Mouse (Mus musculus) kidney, embryonic 14.5 days (tissue): Measurements from ENCODE around the gene Cox14. TPM values are rescaled to one million over a fixed set of nuclear protein-coding genes. Genes with fewer than 3 reads are reported as not detected.
A peak's percentile ranks its signal among the peaks of the same experiment; 100 is the strongest.
"Not testable (repeated sequence)": the region's sequence is repeated elsewhere in the genome, so short reads cannot be mapped to it uniquely, and the experiment has no call there.

Experiments used
- ATAC-seq: fragments of 200-750 bp; cut with Nextera tagmentation; 2 replicates; pipeline ENCODE4 v1.8.0; 2017; ENCODE audit warnings: moderate number of reproducible peaks, mild to moderate bottlenecking, moderate TSS enrichment, moderate library complexity; ENCODE audit not compliant: low FRiP score, low TSS enrichment
- H3K27ac ChIP-seq: fragments of 300-500 bp; sonication (generic); 2 replicates; pipeline ENCODE4 v1.5.1; 2014; ENCODE audit warnings: low read depth, mild to moderate bottlenecking, low read length, moderate library complexity, mixed read lengths
- H3K27me3 ChIP-seq: fragments of 300-500 bp; sonication (generic); 2 replicates; pipeline ENCODE4 v1.6.1; 2014; ENCODE audit warnings: mild to moderate bottlenecking, low read length; ENCODE audit not compliant: control insufficient read depth, insufficient read depth
- H3K36me3 ChIP-seq: fragments of 300-500 bp; sonication (generic); 2 replicates; pipeline ENCODE4 v1.6.1; 2014; ENCODE audit warnings: low read length, mixed read lengths; ENCODE audit not compliant: control insufficient read depth, insufficient read depth
- H3K4me1 ChIP-seq: fragments of 300-500 bp; sonication (generic); 2 replicates; pipeline ENCODE4 v1.6.1; 2014; ENCODE audit warnings: low read length, mixed read lengths; ENCODE audit not compliant: control insufficient read depth, insufficient read depth
- H3K4me2 ChIP-seq: fragments of 300-500 bp; sonication (generic); replicated peaks from 2 replicates; pipeline ENCODE4 v1.6.1; 2014; ENCODE audit warnings: low read depth, mild to moderate bottlenecking, low read length
- H3K4me3 ChIP-seq: fragments of 300-500 bp; sonication (generic); 2 replicates; pipeline ENCODE4 v1.5.1; 2014; ENCODE audit warnings: mild to moderate bottlenecking, low read length
- H3K9ac ChIP-seq: fragments of 300-500 bp; sonication (generic); 2 replicates; pipeline ENCODE4 v1.6.1; 2014; ENCODE audit warnings: low read depth, mild to moderate bottlenecking, low read length, moderate library complexity
- H3K9me3 ChIP-seq: fragments of 300-500 bp; sonication (generic); 2 replicates; pipeline ENCODE4 v1.6.1; 2016; ENCODE audit warnings: low read length; ENCODE audit not compliant: control insufficient read depth
- WGBS: fragments of 180-500 bp; shearing (Covaris S2); extraction: QIAGEN DNeasy Blood & Tissue Kit; methylation state at CpG from one replicate; pipeline ENCODE4 v1.1.7; 2014; 5-methylcytosine and 5-hydroxymethylcytosine counted together
- polyA plus RNA-seq: library from polyadenylated mRNA; unstranded; fragments of >200 nt; fragmentation: Nextera tagmentation; extraction: Ambion mirVana; gene quantifications from 2 replicates; pipeline ENCODE4 v1.2.1, GENCODE M21; 2014

The Cox14 gene
- polyA plus RNA-seq, 1 experiment from 2014 or later: 184 TPM

- Histone ChIP-seq H3K36me3 (no peaks in the 10 kb centered on the region), H3K4me3 (no peak overlapping the region), H3K27me3 (no peaks in the 10 kb centered on the region), H3K9ac (no peak overlapping the region), H3K27ac (no peak overlapping the region), H3K4me1 (0 out of 2 replicates have a peak, but pooled peaks cover 4% of the 10 kb centered on the region), H3K4me2 (no peak overlapping the region), H3K9me3 (no peaks in the 10 kb centered on the region)
- WGBS: 17% methylated on average over 2 of the region's 2 CpGs
- no peak for ATAC-seq
Observed at GRCm38 (mm10) chr15:99697309-99697708, 28.1 kb upstream of the Cox14 start.

DNA sequence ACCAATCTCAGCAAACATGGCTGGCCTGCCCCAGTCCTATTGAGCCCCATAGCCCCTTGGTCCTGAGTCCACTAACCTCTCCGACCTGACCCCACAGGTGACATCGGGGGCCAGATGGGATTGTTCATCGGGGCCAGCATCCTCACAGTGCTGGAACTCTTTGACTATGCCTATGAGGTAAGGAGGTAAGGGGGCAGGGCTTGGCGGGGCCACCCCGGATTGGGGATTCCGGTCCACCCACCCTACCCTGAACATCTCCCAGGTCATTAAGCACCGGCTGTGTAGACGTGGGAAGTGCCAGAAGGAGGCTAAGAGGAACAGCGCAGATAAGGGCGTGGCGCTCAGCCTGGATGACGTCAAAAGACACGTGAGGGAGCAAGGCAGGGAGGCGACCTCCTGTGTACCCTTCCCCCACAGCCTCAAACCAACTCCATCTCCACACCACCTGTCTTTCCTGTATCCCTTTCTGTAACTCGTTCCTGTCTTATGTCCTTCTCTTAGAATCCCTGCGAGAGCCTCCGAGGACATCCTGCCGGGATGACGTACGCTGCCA, 26.8 kb upstream of the Cox14 start:
- Histone ChIP-seq H3K27me3 (no peaks in the 10 kb centered on the region), H3K27ac (no peak overlapping the region)
- 29% methylated on average over 20 of the region's 20 CpGs for WGBS

DNA sequence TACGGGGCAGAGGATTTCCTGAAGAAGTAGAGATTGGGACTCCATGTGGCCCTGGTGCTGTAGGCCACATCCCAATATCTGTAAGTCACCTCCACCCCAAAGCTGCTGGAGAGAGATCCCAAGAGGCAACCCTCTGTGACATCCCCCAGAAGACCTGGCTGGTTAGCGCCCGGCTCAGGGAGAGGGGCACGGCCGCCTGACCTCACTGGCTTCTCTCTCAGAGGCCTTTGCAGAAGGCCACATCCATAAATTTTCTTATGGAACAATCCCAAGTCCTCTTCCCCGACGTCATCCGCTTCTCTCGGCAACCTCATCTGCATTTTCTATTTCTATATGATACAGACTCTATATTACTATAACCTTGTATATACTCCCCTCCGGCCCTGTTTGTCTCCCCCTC, 25.7 kb upstream of the Cox14 start:
- no peak for ATAC-seq
- no peak overlapping the region for H3K4me2 ChIP-seq
- peaks cover 10% of the 10 kb centered on the region; the same call in 1 of the 2 replicates for H3K4me1 ChIP-seq
- 69% methylated on average over 10 of the region's 10 CpGs for WGBS
- H3K9ac ChIP-seq: no peak overlapping the region
- H3K27me3 ChIP-seq: no peaks in the 10 kb centered on the region
- H3K9me3 ChIP-seq: no peaks in the 10 kb centered on the region
- no peak overlapping the region for H3K27ac ChIP-seq
- no peak overlapping the region for H3K4me3 ChIP-seq
- H3K36me3 ChIP-seq: peaks cover 12% of the 10 kb centered on the region

More for the DNA sequence above, 26.8 kb upstream of the Cox14 start:
- Histone ChIP-seq H3K4me2 (no peak overlapping the region), H3K9ac (no peak overlapping the region), H3K4me1 (peaks cover 10% of the 10 kb centered on the region; the same call in 1 of the 2 replicates), H3K4me3 (no peak overlapping the region), H3K36me3 (0 out of 2 replicates have a peak, but pooled peaks cover 2% of the 10 kb centered on the region), H3K9me3 (no peaks in the 10 kb centered on the region)
- ATAC-seq: no peak

DNA sequence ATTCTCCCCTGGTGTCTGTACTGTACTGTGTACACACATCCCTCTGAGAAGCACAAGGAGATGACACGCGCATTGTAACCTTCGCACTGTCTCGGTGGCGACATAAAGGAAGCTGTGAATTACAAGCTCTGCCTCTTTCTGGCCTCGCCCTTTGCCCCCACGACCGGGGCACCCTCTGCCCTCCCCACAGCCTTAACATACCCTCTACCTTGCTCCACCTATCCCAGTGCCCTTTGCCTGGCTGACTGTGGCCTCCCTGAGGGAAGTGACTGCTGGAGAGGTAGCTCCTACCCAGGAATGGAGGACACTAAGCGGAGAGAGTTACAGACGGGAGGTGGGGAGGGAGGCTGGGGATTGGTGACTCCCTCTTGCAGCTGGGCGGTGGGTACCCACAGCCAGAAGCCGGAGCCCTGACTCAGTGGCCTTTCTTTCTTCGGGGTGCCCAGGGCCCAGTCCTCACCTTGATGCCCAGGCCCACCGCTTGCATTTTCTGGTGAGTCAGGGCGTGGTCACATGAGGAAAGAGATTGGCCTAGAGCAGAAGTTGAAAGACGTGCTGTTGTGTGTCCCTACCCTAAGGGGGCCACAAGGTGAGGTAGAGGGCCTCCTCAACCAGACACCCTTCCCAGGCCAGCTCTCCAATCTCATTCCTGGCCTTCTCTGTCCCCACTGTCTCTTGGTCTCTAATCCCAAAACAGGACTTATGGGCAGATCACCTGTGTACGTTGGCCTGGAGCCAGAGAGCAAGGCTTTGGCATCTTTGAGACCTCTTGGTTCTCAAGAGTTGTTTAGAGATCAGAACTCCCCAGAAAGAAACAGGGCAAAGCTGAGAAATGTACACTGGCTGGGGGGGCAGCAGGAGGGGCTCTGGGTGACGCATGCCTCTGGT, 25.0 kb upstream of the Cox14 start:
- 86% methylated on average over 18 of the region's 18 CpGs for WGBS
- no peak overlapping the region for H3K9ac ChIP-seq
- H3K4me1 ChIP-seq: peaks cover 10% of the 10 kb centered on the region; the same call in 1 of the 2 replicates
- no peak overlapping the region for H3K4me3 ChIP-seq
- H3K27ac ChIP-seq: no peak overlapping the region
- H3K9me3 ChIP-seq: no peaks in the 10 kb centered on the region
- no peak overlapping the region for H3K4me2 ChIP-seq
- H3K27me3 ChIP-seq: no peaks in the 10 kb centered on the region
- peaks cover 18% of the 10 kb centered on the region for H3K36me3 ChIP-seq
- no peak for ATAC-seq

- peaks cover 27% of the 10 kb centered on the region for H3K36me3 ChIP-seq
- H3K4me2 ChIP-seq: peak overlapping the region; percentile 37
- peak overlapping the region; percentile 87; the same call in 1 of the 2 replicates for H3K27ac ChIP-seq
- ATAC-seq, H3K4me1 ChIP-seq, H3K27me3 ChIP-seq, H3K9me3 ChIP-seq: not testable (repeated sequence)
- peak overlapping the region; percentile 59 for H3K4me3 ChIP-seq
- H3K9ac ChIP-seq: peak overlapping the region; percentile 79; the same call in 1 of the 2 replicates
- 46% methylated on average over 16 of the region's 16 CpGs for WGBS
Observed at GRCm38 (mm10) chr15:99701640-99701998, 23.8 kb upstream of the Cox14 start.

- WGBS: under 1% methylated on average over 69 of the region's 71 CpGs
- ATAC-seq: peak; percentile 96
- H3K9me3 ChIP-seq: no peaks in the 10 kb centered on the region
- H3K4me2 ChIP-seq: peak within 1 kb of the TSS; percentile 63
- no peaks in the 10 kb centered on the region for H3K27me3 ChIP-seq
- peaks cover 10% of the 10 kb centered on the region; the same call in 1 of the 2 replicates for H3K4me1 ChIP-seq
- H3K4me3 ChIP-seq: peak within 1 kb of the TSS; percentile 59
- H3K27ac ChIP-seq: peak within 1 kb of the TSS; percentile 87
- peak within 1 kb of the TSS; percentile 79 for H3K9ac ChIP-seq
- H3K36me3 ChIP-seq: peaks cover 34% of the 10 kb centered on the region
Observed at GRCm38 (mm10) chr15:99701999-99702900, 23.2 kb upstream of the Cox14 start, which contains the start of gene Smarcd1. Gene Smarcd1 (plus strand): TSS chr15:99702129.

DNA sequence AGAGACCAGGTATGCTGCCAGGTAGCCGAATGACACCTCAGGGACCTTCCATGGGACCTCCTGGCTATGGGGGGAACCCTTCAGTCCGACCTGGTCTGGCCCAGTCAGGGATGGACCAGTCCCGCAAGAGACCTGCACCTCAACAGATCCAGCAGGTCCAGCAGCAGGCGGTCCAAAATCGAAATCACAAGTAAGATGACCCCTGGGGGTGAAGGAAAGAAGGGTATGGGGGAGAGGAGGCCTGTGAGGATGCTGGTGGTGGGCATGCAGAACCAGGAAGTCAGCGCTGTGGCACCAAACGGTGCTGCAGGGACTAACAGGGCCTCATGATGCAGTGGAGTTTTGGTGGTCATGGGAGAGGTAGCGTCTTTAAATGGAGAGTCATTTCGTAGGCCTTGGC, 22.3 kb upstream of the Cox14 start:
- no peaks in the 10 kb centered on the region for H3K27me3 ChIP-seq
- peak overlapping the region; percentile 59 for H3K4me3 ChIP-seq
- H3K27ac ChIP-seq: peak overlapping the region; percentile 33; the same call in 1 of the 2 replicates
- H3K4me1 ChIP-seq: peaks cover 10% of the 10 kb centered on the region; the same call in 1 of the 2 replicates
- no peaks in the 10 kb centered on the region for H3K9me3 ChIP-seq
- peaks cover 42% of the 10 kb centered on the region for H3K36me3 ChIP-seq
- 58% methylated on average over 9 of the region's 9 CpGs for WGBS
- peak overlapping the region; percentile 63 for H3K4me2 ChIP-seq
- H3K9ac ChIP-seq: peak overlapping the region; percentile 79; the same call in 1 of the 2 replicates
- no peak for ATAC-seq

DNA sequence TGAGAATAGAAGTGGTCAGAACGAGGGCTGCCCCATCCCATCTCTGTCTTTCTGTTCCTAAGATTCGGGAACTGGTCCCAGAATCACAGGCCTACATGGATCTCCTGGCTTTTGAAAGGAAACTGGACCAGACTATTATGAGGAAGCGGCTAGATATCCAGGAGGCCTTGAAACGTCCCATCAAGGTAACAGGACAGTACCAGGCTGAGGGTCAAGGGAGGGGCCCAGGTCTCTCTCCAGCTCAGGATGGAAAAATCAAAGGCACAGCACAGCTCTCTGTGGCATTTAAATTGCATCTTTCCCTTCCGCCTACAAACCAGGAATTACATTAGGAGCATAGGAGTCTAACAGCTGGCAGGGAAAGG, 21.8 kb upstream of the Cox14 start:
- peaks cover 48% of the 10 kb centered on the region for H3K36me3 ChIP-seq
- no peak overlapping the region for H3K4me3 ChIP-seq
- H3K27me3 ChIP-seq: no peaks in the 10 kb centered on the region
- peaks cover 7% of the 10 kb centered on the region; the same call in 1 of the 2 replicates for H3K4me1 ChIP-seq
- H3K9me3 ChIP-seq: no peaks in the 10 kb centered on the region
- peak overlapping the region; percentile 2; the same call in 1 of the 2 replicates for H3K9ac ChIP-seq
- 74% methylated on average over 5 of the region's 5 CpGs for WGBS
- H3K4me2 ChIP-seq: peak overlapping the region; percentile 63; the same call in 1 of the 2 replicates
- no peak for ATAC-seq
- peak overlapping the region; percentile 55; the same call in 1 of the 2 replicates for H3K27ac ChIP-seq
